Mouse (Mus musculus) cerebellum, adult 11 months (tissue): ENCODE results near the gene Adipor2.
"Not testable (repeated sequence)": the region's sequence is repeated elsewhere in the genome, so short reads cannot be mapped to it uniquely, and the experiment has no call there.

Source experiments
- DNase-seq: peaks from one replicate; pipeline ENCODE4 v3.0.0; 2022

The Adipor2 gene

GRCm38 (mm10) chr6:119387801-119388649 is 29.5 kb downstream of the Adipor2 start:
- DNase-seq: peak; percentile 33

- DNase-seq: no peak
These were observed 30.7 kb downstream of the Adipor2 start for GRCm38 (mm10) chr6:119386821-119387220.

GRCm38 (mm10) chr6:119386421-119386820 is 31.1 kb downstream of the Adipor2 start:
- DNase-seq: no peak

GRCm38 (mm10) chr6:119385668-119386067 is 31.8 kb downstream of the Adipor2 start:
- DNase-seq: no peak

GRCm38 (mm10) chr6:119378631-119379030 is 38.9 kb downstream of the Adipor2 start:
- DNase-seq: no peak

- no peak for DNase-seq
These were observed 39.9 kb downstream of the Adipor2 start for GRCm38 (mm10) chr6:119377613-119378012.

- no peak for DNase-seq
These were observed 42.5 kb downstream of the Adipor2 start for GRCm38 (mm10) chr6:119375035-119375434.

GRCm38 (mm10) chr6:119373000-119373705 is 44.4 kb downstream of the Adipor2 start:
- no peak for DNase-seq

- no peak for DNase-seq
These were observed 45.3 kb downstream of the Adipor2 start for GRCm38 (mm10) chr6:119372237-119372636.

GRCm38 (mm10) chr6:119371624-119372023 is 45.9 kb downstream of the Adipor2 start:
- no peak for DNase-seq

- no peak for DNase-seq
These were observed 50.1 kb downstream of the Adipor2 start for GRCm38 (mm10) chr6:119367382-119367781.

GRCm38 (mm10) chr6:119366800-119367199 is 50.7 kb downstream of the Adipor2 start:
- DNase-seq: not testable (repeated sequence)

- no peak for DNase-seq
These were observed 53.9 kb downstream of the Adipor2 start for GRCm38 (mm10) chr6:119363593-119363992.

GRCm38 (mm10) chr6:119360925-119361702 is 56.4 kb downstream of the Adipor2 start:
- DNase-seq: no peak

- not testable (repeated sequence) for DNase-seq
These were observed 57.3 kb downstream of the Adipor2 start for GRCm38 (mm10) chr6:119360250-119360649.

GRCm38 (mm10) chr6:119358020-119358571 is 59.4 kb downstream of the Adipor2 start:
- no peak for DNase-seq

GRCm38 (mm10) chr6:119352501-119352900 is 65.0 kb downstream of the Adipor2 start:
- no peak for DNase-seq

GRCm38 (mm10) chr6:119351656-119352055 is 65.8 kb downstream of the Adipor2 start:
- DNase-seq: no peak

GRCm38 (mm10) chr6:119350703-119351198 is 66.8 kb downstream of the Adipor2 start:
- no peak for DNase-seq

GRCm38 (mm10) chr6:119348234-119348633 is 69.3 kb downstream of the Adipor2 start:
- peak; percentile 74 for DNase-seq

GRCm38 (mm10) chr6:119347813-119348212 is 69.7 kb downstream of the Adipor2 start:
- no peak for DNase-seq

- DNase-seq: peak; percentile 46
These were observed 71.2 kb downstream of the Adipor2 start for GRCm38 (mm10) chr6:119346257-119346656.

- DNase-seq: no peak
These were observed 76.1 kb downstream of the Adipor2 start for GRCm38 (mm10) chr6:119341409-119341808.
